Mouse (Mus musculus): ENCODE results near the gene Eps15l1. TPM values are rescaled to one million over a fixed set of nuclear protein-coding genes. Genes with fewer than 3 reads are reported as not detected.

Eps15l1 gene
- total RNA-seq, 2 experiments from 2014 or later, result 49.9 to 52.4 TPM

- DNase-seq, result no peak
- intact Hi-C loops (cut with DNase I), result loop anchor here (1.0 kb wide), 1 partner anchor 18 kb away; the partner anchor contains the start of gene Klf2
Observed at GRCm38 (mm10) chr8:72300654-72301400, 120.4 kb downstream of the Eps15l1 start.

GRCm38 (mm10) chr8:72298928-72299327 is 122.3 kb downstream of the Eps15l1 start:
- no peak for DNase-seq
- intact Hi-C loops (cut with DNase I), result no loop called here

- no peak for DNase-seq
- intact Hi-C loops (cut with DNase I), result no loop called here
Observed at GRCm38 (mm10) chr8:72296561-72296960, 124.7 kb downstream of the Eps15l1 start.

- intact Hi-C loops (cut with DNase I), result loop anchor here (1.0 to 2.0 kb wide), 3 partner anchors 15 to 28 kb away; no protein-coding TSS in a partner anchor
- peak; percentile 94 to 96 for DNase-seq
Observed at GRCm38 (mm10) chr8:72295679-72296078, 125.6 kb downstream of the Eps15l1 start.

- peak; percentile 35 to 41 for DNase-seq
- intact Hi-C loops (cut with DNase I), result loop anchor here (1.0 to 2.0 kb wide), 3 partner anchors 14 to 28 kb away; no protein-coding TSS in a partner anchor
Observed at GRCm38 (mm10) chr8:72295125-72295524, 126.1 kb downstream of the Eps15l1 start.

GRCm38 (mm10) chr8:72293309-72293708 is 128.0 kb downstream of the Eps15l1 start:
- intact Hi-C loops (cut with DNase I), result no loop called here
- no peak for DNase-seq

- intact Hi-C loops (cut with DNase I), result no loop called here
- no peak for DNase-seq
Observed at GRCm38 (mm10) chr8:72291104-72291503, 130.2 kb downstream of the Eps15l1 start.

Small RNA genes lying within 50 kb of the gene (microRNA-seq; reads per million reads assigned to microRNA genes)
- gene Mir7068, result 0.95 to 1.7 reads per million in 2 experiments

Other genes starting within 250 kb of the Eps15l1 start
- not detected for gene Hsh2d, start 231.8 kb downstream of the Eps15l1 start, total RNA-seq (2021)
- not detected for gene Cib3, start 208.6 kb downstream of the Eps15l1 start, total RNA-seq (2021)
- gene Gm11034, start 207.8 kb downstream of the Eps15l1 start, total RNA-seq (2021), result not detected
- 10 to 100 TPM; 24.9 to 27.5 TPM for gene Fam32a, start 201.7 kb downstream of the Eps15l1 start, total RNA-seq (2021)
- gene Ap1m1, start 181.4 kb downstream of the Eps15l1 start, total RNA-seq (2021), result 10 to 100 TPM; 62.3 to 66.6 TPM
- 10 to 100 TPM; 15.9 to 19.4 TPM for gene Gm10282, start 116.2 kb downstream of the Eps15l1 start, total RNA-seq (2021)
- 10 to 100 TPM; 69.7 to 82.8 TPM for gene Klf2, start 102.4 kb downstream of the Eps15l1 start, total RNA-seq (2021)
- gene Calr3, start 22.4 kb upstream of the Eps15l1 start, total RNA-seq (2021), result 1 to 10 TPM; 4.3 to 4.7 TPM
- 1 to 10 TPM; 4.6 to 5.4 TPM for gene 1700030K09Rik, start 22.4 kb upstream of the Eps15l1 start, total RNA-seq (2021)
- 10 to 100 TPM; 45.9 to 55.4 TPM for gene Cherp, start 53.8 kb upstream of the Eps15l1 start, total RNA-seq (2021)
- 10 to 100 TPM; 32.8 to 34.8 TPM for gene Slc35e1, start 71.2 kb upstream of the Eps15l1 start, total RNA-seq (2021)
- gene Med26, start 126.8 kb upstream of the Eps15l1 start, total RNA-seq (2021), result 1 to 10 TPM; 9.3 to 9.9 TPM
- 100 to 1,000 TPM; 120 to 122 TPM for gene Smim7, start 149.6 kb upstream of the Eps15l1 start, total RNA-seq (2021)
- gene Tmem38a, start 150.6 kb upstream of the Eps15l1 start, total RNA-seq (2021), result 100 to 1,000 TPM; 281 to 299 TPM
- under 1 TPM; 0.82 to 0.89 TPM for gene Nwd1, start 225.3 kb upstream of the Eps15l1 start, total RNA-seq (2021)

All from heart, postnatal 10 days (tissue).